Mouse (Mus musculus) urinary bladder, postnatal 14 days (tissue): Measurements from ENCODE around the gene Slc38a3.
A peak's percentile ranks its signal among the peaks of the same experiment; 100 is the strongest.

Source experiments
- DNase-seq: peaks from one replicate; pipeline ENCODE4 v3.0.0; 2021; ENCODE audit warnings: low spot score

The Slc38a3 gene

DNA sequence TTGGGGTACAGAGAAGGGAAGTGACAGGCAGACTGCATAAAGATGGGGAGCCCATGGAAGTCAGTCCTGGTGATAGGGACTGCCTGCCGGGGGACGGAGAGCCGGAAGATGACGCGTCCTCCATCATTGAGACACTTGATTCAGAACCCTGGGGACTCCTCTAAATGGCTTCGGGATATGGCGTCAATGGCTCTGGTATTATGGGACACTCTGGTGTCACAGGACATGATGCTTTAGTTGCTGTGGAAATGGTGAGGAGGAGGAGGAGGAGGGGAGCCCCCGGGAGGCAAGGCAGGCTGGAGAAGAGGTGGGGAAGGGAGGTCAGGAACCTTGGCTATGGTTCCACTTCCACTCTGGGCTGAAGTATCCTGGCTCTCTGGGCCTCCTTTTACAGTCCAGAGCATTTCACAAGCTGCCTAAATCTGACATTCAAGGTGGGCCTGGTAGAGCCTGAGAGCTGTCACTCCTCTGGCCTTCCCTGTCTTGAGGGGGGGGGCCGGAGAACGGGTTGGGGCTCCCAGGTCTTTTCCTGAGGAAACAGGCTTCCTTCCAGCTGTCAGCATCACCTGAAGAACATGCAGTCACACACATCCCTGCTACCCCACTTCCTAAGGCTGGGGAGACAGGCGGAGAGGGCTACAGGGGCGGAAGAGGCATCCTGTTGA, 26.2 kb upstream of the Slc38a3 start:
- no peak for DNase-seq

- DNase-seq: no peak
Observed at GRCm38 (mm10) chr9:107694627-107695026, 25.3 kb upstream of the Slc38a3 start.

- no peak for DNase-seq
Observed at GRCm38 (mm10) chr9:107693433-107693987, 24.2 kb upstream of the Slc38a3 start.

GRCm38 (mm10) chr9:107692785-107693184, 23.5 kb upstream of the Slc38a3 start:
- DNase-seq: no peak

GRCm38 (mm10) chr9:107690391-107690790, 21.1 kb upstream of the Slc38a3 start:
- DNase-seq: no peak

DNA sequence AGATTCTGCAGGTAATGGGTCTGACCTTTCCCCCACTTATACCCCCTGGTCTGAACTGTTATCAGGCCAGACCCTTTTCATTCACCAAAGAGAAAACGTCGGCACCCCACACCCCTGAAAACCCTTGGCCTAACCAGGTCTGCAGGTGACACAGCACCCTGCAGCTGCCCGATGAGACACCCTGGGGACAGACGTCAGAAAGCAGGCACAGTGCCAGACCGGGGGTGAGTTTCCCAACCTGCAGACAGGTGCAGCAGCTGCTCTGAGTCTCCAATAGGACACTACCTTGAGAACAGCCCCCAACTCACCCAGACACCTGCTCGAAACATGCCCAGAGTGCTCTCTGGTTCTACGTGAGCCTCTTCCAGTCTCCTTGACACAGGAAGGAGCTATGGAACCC, 19.6 kb upstream of the Slc38a3 start:
- DNase-seq: no peak

DNA sequence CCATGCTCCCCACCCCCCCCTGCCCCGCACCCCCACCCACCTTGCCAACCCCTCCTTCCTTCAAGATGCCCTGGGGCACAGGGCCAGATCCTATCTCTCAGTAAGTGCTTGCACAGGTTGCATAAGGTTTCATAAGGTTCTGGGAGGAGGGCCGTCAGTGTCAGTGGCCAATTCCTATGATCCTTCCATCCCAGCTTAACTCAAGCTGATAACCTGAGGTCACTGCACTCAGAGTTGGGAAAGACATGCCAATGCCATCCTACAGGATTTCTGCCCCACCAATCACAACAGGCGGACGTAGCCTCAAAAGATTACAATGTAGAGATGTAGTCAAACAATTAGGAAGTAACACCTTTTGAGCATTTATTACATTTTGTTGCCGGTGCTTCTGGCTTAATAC, 19.1 kb upstream of the Slc38a3 start:
- DNase-seq: no peak

DNA sequence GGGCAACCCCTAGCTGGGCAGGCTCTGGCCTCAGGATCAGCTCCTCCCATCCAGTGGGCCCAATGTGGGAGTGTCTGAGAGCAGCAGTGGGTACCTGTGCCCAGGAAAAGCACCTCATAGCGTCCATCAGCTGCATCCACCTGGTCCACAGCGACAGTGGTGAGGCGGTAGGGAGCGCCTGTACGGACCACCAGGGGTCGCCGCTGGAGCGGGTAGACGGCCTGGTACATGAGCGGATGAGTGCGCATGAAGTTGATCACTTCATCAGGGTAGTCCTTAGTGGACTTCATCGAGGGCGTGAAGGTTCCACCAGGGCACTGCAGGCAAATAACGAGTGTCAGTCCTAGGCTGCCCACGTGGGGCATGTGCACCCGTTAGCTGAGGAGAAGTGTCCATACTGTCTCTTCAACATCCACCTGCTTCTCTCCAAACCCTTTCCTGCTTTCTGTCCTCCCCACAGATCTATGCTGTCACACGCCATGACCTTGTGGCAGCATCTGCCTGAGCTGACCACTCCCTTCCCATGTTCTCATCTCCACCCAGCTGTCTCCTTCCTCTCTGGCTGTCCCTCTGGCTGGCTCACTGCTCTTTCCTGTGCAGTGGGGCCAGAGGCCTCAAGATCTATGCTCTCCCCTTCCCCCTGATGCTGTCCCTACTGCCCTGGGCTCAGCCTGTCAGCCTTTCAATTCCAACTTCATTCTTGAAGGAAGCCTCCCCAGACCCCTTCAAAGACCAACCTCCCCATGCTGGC, 16.1 kb upstream of the Slc38a3 start:
- peak; percentile 72 for DNase-seq

DNA sequence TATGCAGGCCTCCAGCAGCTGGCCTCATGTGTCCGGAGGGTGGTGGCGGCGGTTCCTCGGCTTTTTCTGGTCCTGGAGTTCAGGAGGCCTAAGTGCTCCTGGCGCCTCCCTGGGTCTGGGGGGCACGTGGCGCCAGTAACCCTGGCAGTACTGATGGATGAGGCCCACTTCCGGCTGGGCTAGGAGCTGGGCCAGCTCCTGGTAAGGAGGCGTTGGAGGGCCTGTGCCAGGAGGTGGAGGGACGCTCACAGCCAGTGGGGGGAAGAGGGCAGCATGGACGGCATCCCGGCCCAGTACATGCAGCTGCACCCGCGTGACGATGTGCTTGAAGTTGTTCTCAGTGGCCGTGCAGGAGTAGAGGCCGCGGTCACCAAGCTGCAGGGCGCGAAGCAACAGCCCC, 13.1 kb upstream of the Slc38a3 start:
- DNase-seq: no peak

DNA sequence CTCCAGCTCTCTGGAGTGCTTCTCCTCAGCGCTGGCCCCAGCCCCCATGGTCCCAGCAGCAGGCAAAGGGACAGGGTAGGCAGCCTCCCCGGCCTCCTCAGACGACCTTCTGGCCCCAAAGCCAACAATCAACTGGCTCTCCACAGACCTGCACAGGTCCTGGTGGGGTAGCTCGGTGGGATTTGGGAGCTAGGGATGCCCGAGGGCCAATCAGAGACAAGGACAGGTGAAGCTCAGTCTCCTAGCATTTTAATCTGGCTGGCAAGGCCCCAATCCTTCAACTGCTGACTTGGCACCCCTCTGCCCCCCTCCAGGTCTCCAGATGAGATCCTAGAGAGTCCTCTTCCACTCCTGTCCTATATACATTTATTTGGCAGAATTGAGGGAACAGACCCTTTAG, 10.2 kb upstream of the Slc38a3 start, which contains the start of gene Gnat1:
Gene Gnat1, minus strand, starts transcription at position 212 of the 400 bp plus-strand sequence.
- DNase-seq: no peak

DNA sequence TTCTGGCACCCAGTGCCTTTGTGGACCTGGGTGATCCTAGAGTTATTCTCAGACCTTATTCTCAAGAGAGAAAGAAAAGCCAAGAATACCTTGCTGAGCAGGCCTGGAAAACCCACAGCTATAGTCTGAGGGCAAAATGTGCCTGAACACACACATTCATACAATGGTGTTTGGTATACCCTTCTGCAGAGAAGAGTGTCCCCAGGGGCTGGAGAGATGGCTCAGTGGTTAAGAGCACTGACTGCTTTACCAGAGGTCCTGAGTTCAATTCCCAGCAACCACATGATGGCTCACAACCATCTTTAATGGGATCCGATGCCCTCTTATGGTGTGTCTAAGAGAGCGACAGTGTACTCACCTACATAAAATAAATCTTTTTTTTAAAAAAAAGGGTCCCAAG, 9.5 kb upstream of the Slc38a3 start:
- DNase-seq: no peak

DNA sequence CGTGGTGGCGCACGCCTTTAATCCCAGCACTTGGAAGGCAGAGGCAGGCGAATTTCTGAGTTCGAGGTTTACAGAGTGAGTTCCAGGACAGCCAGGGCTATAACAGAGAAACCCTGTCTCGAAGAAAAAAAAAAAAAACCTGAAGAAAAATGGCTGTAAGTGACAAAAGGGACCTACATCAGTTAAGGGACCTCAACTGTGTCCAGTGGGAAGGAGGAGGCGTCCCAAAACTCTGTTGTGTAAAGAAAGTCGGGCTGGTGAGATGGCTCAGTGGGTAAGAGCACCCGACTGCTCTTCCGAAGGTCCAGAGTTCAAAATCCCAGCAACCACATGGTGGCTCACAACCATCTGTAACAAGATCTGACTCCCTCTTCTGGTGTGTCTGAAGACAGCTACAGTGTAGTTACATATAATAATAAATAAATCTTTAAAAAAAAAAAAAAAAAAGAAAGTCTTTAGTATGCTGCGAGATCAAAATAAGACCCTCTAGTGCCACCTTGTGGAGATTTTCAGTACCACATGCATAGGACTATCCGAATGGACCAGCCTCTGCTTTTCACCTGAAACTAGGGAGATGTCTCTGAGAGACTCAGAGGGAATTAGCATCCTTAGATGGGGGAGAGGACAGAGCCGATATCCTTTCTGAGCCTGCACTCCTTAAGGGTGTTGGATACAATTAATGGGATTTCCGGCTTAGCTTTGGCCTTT, 8.6 kb upstream of the Slc38a3 start:
- peak; percentile 82 for DNase-seq

- peak; percentile 53 for DNase-seq
Observed at GRCm38 (mm10) chr9:107677091-107677784, 7.9 kb upstream of the Slc38a3 start.

GRCm38 (mm10) chr9:107676302-107676701, 7.0 kb upstream of the Slc38a3 start:
- DNase-seq: no peak

GRCm38 (mm10) chr9:107675671-107676301, 6.5 kb upstream of the Slc38a3 start:
- peak; percentile 76 for DNase-seq

- DNase-seq: no peak
Observed at GRCm38 (mm10) chr9:107674609-107675429, 5.5 kb upstream of the Slc38a3 start.

- no peak for DNase-seq
Observed at GRCm38 (mm10) chr9:107670259-107670658, 929 bp upstream of the Slc38a3 start.

- no peak for DNase-seq
Observed at GRCm38 (mm10) chr9:107668916-107669315, 414 bp downstream of the Slc38a3 start.

GRCm38 (mm10) chr9:107668011-107668410, 1.3 kb downstream of the Slc38a3 start:
- DNase-seq: no peak

- no peak for DNase-seq
Observed at GRCm38 (mm10) chr9:107667219-107667618, 2.1 kb downstream of the Slc38a3 start.

DNA sequence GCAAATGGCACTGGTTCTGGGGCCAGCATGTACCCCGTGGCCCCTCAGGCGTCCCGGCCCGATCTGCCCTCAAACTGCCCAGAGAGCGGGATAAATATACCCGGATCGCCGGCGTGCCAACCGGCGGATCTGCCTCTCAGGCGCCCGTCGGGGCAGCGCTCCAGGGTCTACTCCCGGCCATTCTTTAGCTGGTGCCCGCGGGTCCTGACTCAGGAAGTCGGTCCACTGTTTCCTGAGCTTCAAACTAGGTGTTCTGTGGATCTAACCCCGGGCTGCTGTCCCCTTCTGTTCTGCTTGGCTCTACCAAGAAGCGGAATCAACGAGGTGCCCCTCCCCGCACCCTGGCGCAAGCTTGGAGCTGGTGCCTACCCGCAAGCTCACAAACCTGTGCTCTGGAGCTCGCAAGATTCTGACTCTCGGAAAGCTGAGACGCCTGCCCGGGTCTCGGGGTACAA, 2.6 kb downstream of the Slc38a3 start:
- no peak for DNase-seq
